Mouse (Mus musculus) heart, embryonic 12.5 days (tissue): ENCODE measurements around the gene Tespa1. TPM values are rescaled to one million over a fixed set of nuclear protein-coding genes. Genes with fewer than 3 reads are reported as not detected.

Experiments used
- polyA plus RNA-seq: library from polyadenylated mRNA; unstranded; fragments of >200 nt; fragmentation: Nextera tagmentation; extraction: Ambion mirVana; gene quantifications from 2 replicates; pipeline ENCODE4 v1.2.1, GENCODE M21; 2016

Tespa1 gene
- polyA plus RNA-seq, 1 experiment from 2014 or later, result 0.27 TPM

Other genes with a start within 250 kb of the Tespa1 start
- gene Olfr823, start 207.5 kb upstream of the Tespa1 start, polyA plus RNA-seq, result not detected in 2 replicates
- gene Olfr824, start 192.9 kb upstream of the Tespa1 start, polyA plus RNA-seq, result not detected in 2 replicates
- gene Olfr825, start 156.1 kb upstream of the Tespa1 start, polyA plus RNA-seq, result not detected in 2 replicates
- not detected in 2 replicates for gene Olfr826, start 138.7 kb upstream of the Tespa1 start, polyA plus RNA-seq
- not detected in 2 replicates for gene Olfr827, start 108.5 kb upstream of the Tespa1 start, polyA plus RNA-seq
- 0.05 and 0.08 TPM in 2 replicates for gene Neurod4, start 42.6 kb upstream of the Tespa1 start, polyA plus RNA-seq
- not detected in 2 replicates for gene Vmn2r84, start 71.5 kb downstream of the Tespa1 start, polyA plus RNA-seq
- not detected in 2 replicates for gene Vmn2r85, start 106.8 kb downstream of the Tespa1 start, polyA plus RNA-seq
- not detected in 2 replicates for gene Vmn2r86, start 133.2 kb downstream of the Tespa1 start, polyA plus RNA-seq
- not detected in 2 replicates for gene Vmn2r87, start 174.5 kb downstream of the Tespa1 start, polyA plus RNA-seq